Mouse (Mus musculus) G1E-ER4 (cell line): ENCODE data around the gene Esyt3. TPM values are rescaled to one million over a fixed set of nuclear protein-coding genes. Genes with fewer than 3 reads are reported as not detected.

Source experiments
- GATA1 ChIP-seq: IDR thresholded peaks from one replicate; pipeline ENCODE4 v1.8.0; 2012; ENCODE audit warnings: low read length, inconsistent platforms
- polyA plus RNA-seq: library from polyadenylated mRNA; stranded (reverse); fragments of >175 nt; gene quantifications from 2 replicates; pipeline ENCODE4 v1.2.3, GENCODE M21; 2012

The Esyt3 gene
- polyA plus RNA-seq, 1 experiment, result not detected

GRCm38 (mm10) chr9:99320006-99320405 is 38.4 kb downstream of the Esyt3 start:
- no peak for TF ChIP-seq GATA1

GRCm38 (mm10) chr9:99319343-99319951 is 38.9 kb downstream of the Esyt3 start:
- TF ChIP-seq GATA1, result no peak

GRCm38 (mm10) chr9:99306226-99306625 is 52.1 kb downstream of the Esyt3 start:
- TF ChIP-seq GATA1, result no peak

GRCm38 (mm10) chr9:99304296-99304695 is 54.1 kb downstream of the Esyt3 start:
- TF ChIP-seq GATA1, result no peak

Other genes starting within 250 kb of the Esyt3 start
- 0.91 and 1.1 TPM in 2 replicates for gene Pik3cb, start 217.9 kb downstream of the Esyt3 start, polyA plus RNA-seq
- not detected in 2 replicates for gene Faiml, start 121.3 kb downstream of the Esyt3 start, polyA plus RNA-seq
- gene Cep70, start 115.2 kb downstream of the Esyt3 start, polyA plus RNA-seq, result 1.7 and 3.4 TPM in 2 replicates
- 0.09 and 0.11 TPM in 2 replicates for gene Mras, start 78.8 kb upstream of the Esyt3 start, polyA plus RNA-seq
- not detected in 2 replicates for gene Nme9, start 92.9 kb upstream of the Esyt3 start, polyA plus RNA-seq
- 3.2 and 3.5 TPM in 2 replicates for gene Armc8, start 210.3 kb upstream of the Esyt3 start, polyA plus RNA-seq
- 46.6 and 48.7 TPM in 2 replicates for gene Dbr1, start 217.2 kb upstream of the Esyt3 start, polyA plus RNA-seq